Comparison of ENCODE assay signal across 15 mouse cellular contexts in the genomic region with DNA sequence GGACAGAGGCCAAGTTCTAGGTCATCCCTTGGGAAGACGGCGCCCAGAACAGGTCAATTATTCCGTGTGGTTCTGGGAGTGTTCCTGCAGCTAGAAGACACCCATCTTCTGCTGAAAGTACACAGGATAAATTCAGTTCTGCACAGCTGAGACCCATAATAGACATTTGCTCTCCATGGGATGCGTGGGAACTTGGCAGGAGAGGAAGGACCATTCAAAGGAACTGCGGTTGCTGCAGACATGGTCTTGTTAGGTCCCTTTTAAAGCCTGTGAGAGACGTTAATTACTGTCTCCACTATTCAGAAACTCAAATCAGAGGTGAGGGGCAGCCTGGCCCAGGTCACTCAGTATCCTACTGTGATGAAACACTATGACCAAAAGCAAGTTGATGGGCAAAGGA.
"Had no signal": no experiment of that assay in that cellular context is flagged by ENCODE, and none has a peak within 500 bp of the region (broad histone marks: within the 10 kb centered on the region; RNA-seq: fewer than 3 reads in every experiment).

No protein-coding gene starts in this region.

- DNase-seq: kidney, adult 2 months; kidney, postnatal 25 days; liver, embryonic 13.5 days; lung, adult 2 months; lung, postnatal 14 days; lung, postnatal 4 days; thymus, adult 2 months; thymus, postnatal 14 days; thymus, postnatal 4 days had no signal

- ATAC-seq: intestine, postnatal 0 days; midbrain, embryonic 15.5 days had no signal

- H3K27ac ChIP-seq: kidney, postnatal 0 days; liver, embryonic 13.5 days; midbrain, embryonic 12.5 days; midbrain, embryonic 15.5 days; neural tube, embryonic 12.5 days; neural tube, embryonic 15.5 days had no signal

- H3K4me3 ChIP-seq: liver, embryonic 13.5 days; midbrain, embryonic 12.5 days; midbrain, embryonic 15.5 days; neural tube, embryonic 12.5 days; neural tube, embryonic 15.5 days had no signal
